Mouse (Mus musculus) left cerebral cortex, postnatal 4 days (tissue): ENCODE measurements at regions not wholly inside any gene's neighbourhood (a gene's known extent, or its start where the extent isn't known, plus 50 kb on each side); places are given as distances from the start of the nearest gene placed in this dataset.

Source experiments
- DNase-seq: peaks from one replicate; pipeline ENCODE4 v3.0.0-alpha.2; 2022
- intact Hi-C: fragments of 180-260 bp; cut with DNase I; formaldehyde crosslinking; loops from one replicate; pipeline ENCODE4 v1.15.1; 2025

GRCm38 (mm10) chr19:26547522-26547921 is 57.3 kb upstream of the Smarca2 start:
- intact Hi-C loops: no loop called here
- no peak for DNase-seq

- intact Hi-C loops: no loop called here
- no peak for DNase-seq
Measured at GRCm38 (mm10) chr19:26548562-26549270, 56.1 kb upstream of the Smarca2 start.

- DNase-seq: no peak
- intact Hi-C loops: no loop called here
Measured at GRCm38 (mm10) chr19:26550299-26550698, 54.6 kb upstream of the Smarca2 start.
